Mouse (Mus musculus): Measurements from ENCODE around the gene Tspo2.

Tspo2 gene

GRCm38 (mm10) chr17:48450666-48451352 is 513 bp downstream of the Tspo2 start:
- DNase-seq (ENCODE audit: low spot score): no peak

DNA sequence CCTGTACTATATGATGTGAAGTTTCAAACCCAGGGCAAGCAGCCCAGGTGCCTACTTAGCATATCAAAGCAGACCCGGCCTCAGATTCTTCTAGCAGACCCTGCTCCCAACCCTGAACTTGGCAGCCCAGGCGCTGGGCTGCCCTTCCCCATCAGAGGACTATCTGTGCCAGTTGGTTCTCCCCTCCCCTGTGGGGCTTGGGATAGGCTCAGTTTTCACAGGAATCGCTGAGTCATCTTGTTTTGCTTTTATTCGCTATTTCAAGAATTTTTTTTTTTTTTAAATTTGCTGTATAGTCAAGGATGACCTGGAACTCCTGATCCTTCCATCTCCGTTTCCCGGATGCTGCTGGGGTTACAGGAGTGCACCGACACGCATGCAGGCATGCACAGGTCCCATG is 3.6 kb downstream of the Tspo2 start:
- DNase-seq (ENCODE audit: low spot score): no peak

DNA sequence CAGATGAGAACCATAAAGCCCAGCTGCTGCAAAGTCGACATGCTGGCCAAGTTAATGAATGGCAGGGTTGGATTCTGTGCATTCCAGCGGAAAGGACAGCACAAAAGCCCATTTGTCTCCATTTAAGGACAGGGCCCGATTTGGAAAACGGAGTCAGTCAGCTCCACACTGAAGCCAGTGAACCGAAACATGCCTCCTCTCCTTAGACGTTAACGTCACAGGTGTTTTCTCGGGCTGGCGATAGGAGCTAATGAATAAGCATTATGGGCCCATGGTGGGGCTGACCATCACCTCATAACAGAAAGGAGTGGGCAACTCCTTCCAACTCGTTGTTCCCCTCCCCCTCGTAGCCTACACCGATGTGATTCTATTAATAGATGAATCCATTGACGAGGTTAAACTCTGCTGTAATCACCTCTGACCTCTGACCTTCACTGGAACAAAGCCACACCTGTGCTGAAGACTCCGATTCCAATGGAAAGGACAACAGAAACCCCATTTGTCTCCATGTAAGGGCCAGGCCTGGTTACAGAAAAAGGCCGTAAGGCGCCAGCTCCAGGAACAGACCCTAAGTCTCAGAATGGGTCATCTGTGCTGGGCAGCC is 7.7 kb downstream of the Tspo2 start:
- no peak for DNase-seq (ENCODE audit: low spot score)

DNA sequence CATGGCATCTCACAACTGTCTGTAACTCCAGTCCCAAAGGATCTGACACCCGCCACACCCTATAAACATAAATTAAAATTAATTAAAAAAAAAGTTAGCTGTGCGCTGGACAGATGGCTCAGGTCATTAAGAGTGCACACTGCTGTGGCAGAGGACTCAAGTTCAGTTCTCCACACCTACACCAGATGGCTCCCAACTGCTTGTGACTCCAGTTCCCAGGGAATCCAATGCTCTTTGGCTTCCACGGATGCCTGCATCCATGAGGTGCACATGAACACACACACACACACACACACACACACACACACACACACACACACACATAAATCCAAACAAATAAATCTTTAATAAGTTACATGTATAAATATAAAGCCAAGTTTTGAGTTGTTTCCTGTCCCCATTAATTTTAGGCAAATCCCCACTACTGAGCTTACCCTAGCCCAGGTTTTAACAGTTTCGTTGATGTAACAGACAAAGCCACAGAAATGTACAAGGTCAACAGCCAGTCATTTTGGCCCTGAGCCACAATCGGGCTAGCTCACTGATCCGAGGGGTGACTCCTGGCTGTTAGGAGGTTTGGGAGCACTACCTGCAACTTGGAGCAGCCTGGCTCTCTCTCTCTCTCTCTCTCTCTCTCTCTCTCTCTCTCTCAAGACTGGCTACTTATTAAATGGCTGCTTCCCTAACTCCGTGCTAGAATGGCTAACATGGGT is 8.4 kb downstream of the Tspo2 start:
- no peak for DNase-seq (ENCODE audit: low spot score)

- peak; percentile 60 for DNase-seq (ENCODE audit: low spot score)
Measured at GRCm38 (mm10) chr17:48437421-48437911, 13.9 kb downstream of the Tspo2 start.

DNA sequence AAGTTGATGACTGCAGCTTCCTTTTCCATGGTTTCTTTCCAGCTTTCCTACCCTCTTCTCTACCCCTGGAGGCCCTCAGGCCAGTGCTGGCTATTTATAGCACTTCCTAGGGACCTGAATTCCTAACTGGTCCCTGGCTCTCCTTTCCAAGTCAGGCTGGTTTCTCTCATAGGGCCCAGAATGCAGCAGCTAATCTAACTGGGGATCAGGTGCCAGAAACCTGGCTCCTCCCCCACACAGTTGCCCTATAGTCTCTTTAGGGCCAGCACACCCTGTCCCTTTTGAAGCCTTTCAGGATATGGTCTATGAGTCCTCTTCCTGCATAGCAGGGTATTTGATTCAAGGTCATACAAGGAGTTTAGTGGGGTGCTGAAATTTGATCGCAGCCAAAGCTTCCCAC is 14.8 kb downstream of the Tspo2 start:
- DNase-seq (ENCODE audit: low spot score): no peak

- no peak for DNase-seq (ENCODE audit: low spot score)
Measured at GRCm38 (mm10) chr17:48434479-48434878, 16.8 kb downstream of the Tspo2 start.

DNA sequence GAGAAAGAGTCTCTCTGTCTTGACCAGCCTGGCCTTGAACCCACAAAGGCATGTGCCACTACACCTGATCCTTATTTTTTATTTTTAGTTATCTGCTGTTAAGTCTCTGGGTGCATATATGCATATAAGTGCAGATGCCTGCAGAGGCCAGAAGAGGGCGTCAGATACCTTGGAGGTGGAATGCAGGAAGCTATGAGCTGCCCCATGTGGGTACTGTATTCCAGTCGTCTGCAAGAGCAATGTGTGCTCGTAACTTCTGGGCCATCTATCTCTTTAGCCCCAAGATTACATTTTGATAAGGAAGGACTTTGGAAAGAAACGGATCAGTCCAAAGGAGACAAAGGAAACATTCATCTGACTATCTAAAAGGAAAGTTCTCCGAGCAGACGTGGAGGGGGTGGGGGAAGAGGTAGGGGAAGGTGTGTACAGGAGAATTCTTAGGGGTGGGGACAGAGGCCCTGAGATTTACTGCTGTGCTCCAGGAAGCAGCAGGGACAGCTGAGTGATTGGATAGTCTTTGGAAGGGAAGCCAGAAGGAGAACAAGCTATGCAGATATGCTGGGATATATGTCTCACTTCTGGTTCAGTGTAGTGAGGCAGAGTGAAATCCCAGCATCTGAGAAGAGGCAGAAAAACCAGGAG is 17.5 kb downstream of the Tspo2 start:
- no peak for DNase-seq (ENCODE audit: low spot score)

GRCm38 (mm10) chr17:48433006-48433655 is 18.2 kb downstream of the Tspo2 start:
- no peak for DNase-seq (ENCODE audit: low spot score)

GRCm38 (mm10) chr17:48432158-48432980 is 19.0 kb downstream of the Tspo2 start, which contains the start of gene Apobec2:
TSS of gene Apobec2 (minus strand) at chr17:48432930.
- DNase-seq (ENCODE audit: low spot score): no peak

DNA sequence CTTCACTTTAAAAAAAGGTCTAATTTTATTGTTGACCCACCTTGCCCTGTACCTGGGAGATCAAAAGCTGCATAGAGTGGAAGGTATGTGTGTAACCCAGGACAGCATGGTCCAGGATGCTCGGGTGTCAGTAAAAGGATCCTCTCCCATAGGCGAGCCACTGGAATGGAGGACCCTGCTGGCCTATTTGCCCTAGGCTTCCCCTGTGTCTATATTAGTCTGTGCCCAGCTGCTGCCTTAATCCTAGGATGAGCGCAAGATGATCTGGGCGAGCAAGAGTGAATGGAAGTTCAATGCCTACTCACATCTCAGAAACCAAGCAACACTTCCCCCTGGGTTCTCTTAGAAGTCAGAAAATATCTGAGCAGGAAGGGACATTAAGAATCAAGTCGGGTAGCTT is 20.3 kb downstream of the Tspo2 start:
- no peak for DNase-seq (ENCODE audit: low spot score)

GRCm38 (mm10) chr17:48430394-48430793 is 20.9 kb downstream of the Tspo2 start:
- DNase-seq (ENCODE audit: low spot score): no peak

DNA sequence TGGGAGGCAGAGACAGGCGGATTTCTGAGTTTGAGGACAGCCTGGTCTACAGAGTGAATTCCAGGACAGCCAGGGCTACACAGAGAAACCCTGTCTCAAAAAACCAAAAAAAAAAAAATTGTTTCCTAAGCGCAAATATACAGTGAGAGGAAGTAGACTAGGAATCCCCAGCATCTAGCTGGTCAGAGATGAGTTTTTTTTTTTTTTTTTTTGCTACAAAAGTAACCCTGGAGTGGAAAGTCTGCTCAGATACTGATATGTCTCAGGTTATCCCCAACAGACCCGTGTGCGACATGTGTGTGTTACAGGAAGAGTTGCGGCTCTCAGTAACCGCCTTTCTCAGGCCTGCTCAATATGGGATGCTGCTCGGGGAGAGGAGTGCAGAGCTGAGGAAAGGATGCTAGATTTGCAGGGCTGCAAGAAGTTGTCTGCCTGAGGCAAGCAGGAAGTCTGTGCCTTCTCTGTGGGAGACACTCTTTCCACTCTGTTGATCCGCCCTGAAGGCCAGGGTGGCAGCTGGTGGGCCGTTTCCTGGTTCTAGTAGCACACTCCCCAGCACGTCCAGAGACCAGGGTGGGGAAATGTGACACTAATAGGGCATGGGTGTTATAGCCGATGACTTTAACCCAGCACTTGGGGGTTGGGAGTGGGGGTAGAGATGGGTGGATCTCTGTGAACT is 23.3 kb downstream of the Tspo2 start:
- no peak for DNase-seq (ENCODE audit: low spot score)

- no peak for DNase-seq (ENCODE audit: low spot score)
Measured at GRCm38 (mm10) chr17:48426991-48427750, 24.2 kb downstream of the Tspo2 start.

DNA sequence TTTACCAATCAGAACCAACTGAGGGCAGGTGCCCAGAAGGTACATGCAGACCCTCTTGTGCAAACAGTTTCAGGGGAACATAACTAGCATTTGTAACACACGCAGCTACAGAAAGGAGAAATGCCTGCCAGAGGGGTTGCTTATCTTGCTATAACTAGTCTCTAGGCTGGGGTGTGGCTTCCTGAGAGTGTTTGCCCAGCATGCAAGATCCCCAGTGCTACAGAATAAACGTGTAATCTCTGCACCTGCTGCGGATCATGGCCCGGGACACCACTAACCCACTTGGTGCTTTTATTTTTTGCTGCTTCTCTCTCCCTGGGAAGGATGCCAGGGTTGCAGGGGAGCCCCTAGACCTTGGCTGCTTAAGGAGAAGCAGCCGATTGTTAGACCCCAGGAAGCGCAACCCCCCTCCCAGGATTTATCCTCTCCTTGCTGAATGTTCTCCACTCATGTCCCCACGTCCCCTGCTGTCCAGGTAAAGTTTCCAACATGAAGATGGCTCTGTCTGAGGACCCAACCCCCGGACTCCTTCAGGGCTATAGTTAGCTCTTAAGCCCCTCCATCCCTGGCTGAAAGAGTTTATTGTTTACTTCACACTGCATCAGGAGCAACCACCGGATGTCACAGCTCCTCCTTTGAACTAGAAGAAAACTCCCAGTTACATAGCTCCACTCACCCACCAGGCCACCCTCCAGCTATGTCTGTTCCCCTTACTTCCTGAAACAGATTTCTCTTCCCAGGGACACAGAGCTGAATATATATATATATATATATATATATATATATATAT is 25.3 kb downstream of the Tspo2 start:
- DNase-seq (ENCODE audit: low spot score): no peak

- no peak for DNase-seq (ENCODE audit: low spot score)
Measured at GRCm38 (mm10) chr17:48424237-48424636, 27.1 kb downstream of the Tspo2 start.

GRCm38 (mm10) chr17:48419571-48419970 is 31.8 kb downstream of the Tspo2 start:
- DNase-seq (ENCODE audit: low spot score): no peak

GRCm38 (mm10) chr17:48418781-48419180 is 32.5 kb downstream of the Tspo2 start:
- DNase-seq (ENCODE audit: low spot score): no peak

DNA sequence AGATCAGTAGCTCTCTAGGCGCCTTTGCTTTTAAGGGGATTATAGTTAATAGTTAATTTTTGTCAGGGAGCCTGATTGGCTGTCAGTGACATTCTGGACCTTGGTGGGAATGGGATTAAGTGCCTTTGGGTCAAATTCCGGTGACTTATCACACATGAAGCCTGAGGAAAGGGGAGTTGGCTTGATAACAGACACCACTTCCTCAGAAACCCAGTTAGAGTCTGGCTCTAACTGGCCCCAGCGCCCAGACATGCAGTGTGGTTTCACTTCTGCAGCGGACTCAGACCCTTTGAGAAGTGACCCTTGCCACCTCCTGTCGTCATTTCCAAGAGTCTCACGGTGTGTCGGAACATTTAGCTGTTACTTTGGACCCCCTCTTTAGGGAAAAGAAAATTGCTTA is 33.1 kb downstream of the Tspo2 start:
- DNase-seq (ENCODE audit: low spot score): no peak

All from testis, postnatal 10 days (tissue).